Mouse (Mus musculus): ENCODE measurements around the gene Mfsd4a.

GRCm38 (mm10) chr1:131987432-131987831, 80.4 kb downstream of the Mfsd4a start:
- TF ChIP-seq CTCF (IDR thresholded peaks at IDR 0.05; ENCODE audit: extremely low read depth, insufficient read length, insufficient replicate concordance, low read depth, low read length) (no peak), POLR2A (IDR thresholded peaks at IDR 0.05; ENCODE audit: low read depth, low read length) (no peak)
